Mouse (Mus musculus) CH12.LX (cell line): ENCODE data around the gene Bub3. TPM values are rescaled to one million over a fixed set of nuclear protein-coding genes. Genes with fewer than 3 reads are reported as not detected.

Experiments
- DNase-seq: peaks from one replicate; pipeline ENCODE4 v3.0.0-alpha.2; 2013; ENCODE audit errors: extremely low read depth
- H3K27ac ChIP-seq: 2 replicates; pipeline ENCODE4 v1.5.1; 2012; ENCODE audit warnings: low read depth, mild to moderate bottlenecking, control low read depth, moderate library complexity; ENCODE audit not compliant: insufficient read depth
- H3K27me3 ChIP-seq: replicated peaks from 2 replicates; pipeline ENCODE3; 2012; ENCODE audit warnings: inconsistent platforms
- H3K36me3 ChIP-seq, 2 experiments: replicated peaks in 1 of 2; 2 replicates each; pipeline versions ENCODE3 to v1.6.1; 2012; ENCODE audit warnings: inconsistent platforms in 1 of 2, low read length in 1 of 2, mild to moderate bottlenecking in 1 of 2, mixed read lengths in 1 of 2, moderate library complexity in 1 of 2; ENCODE audit not compliant: control insufficient read depth in 1 of 2, insufficient read depth in 1 of 2
- H3K4me1 ChIP-seq, 2 experiments: 2 replicates each; pipeline ENCODE4 v1.6.1; 2012; ENCODE audit warnings: inconsistent platforms in 1 of 2, moderate library complexity in 1 of 2; ENCODE audit not compliant: insufficient read depth in 2 of 2, control insufficient read depth in 1 of 2
- H3K4me2 ChIP-seq: 2 replicates; pipeline ENCODE4 v1.6.1; 2012; ENCODE audit warnings: low read depth, mild to moderate bottlenecking, control low read depth; ENCODE audit not compliant: poor library complexity, insufficient read depth, severe bottlenecking
- H3K4me3 ChIP-seq, 3 experiments: fragments of 150-350 bp in 1 of 3; sonication (generic) in 1 of 3; replicated peaks in 1 of 3; 2 replicates each; pipeline versions ENCODE3 to v1.5.1; 2011 to 2012; ENCODE audit warnings: low read depth in 2 of 3, low read length in 2 of 3, mild to moderate bottlenecking in 2 of 3, moderate library complexity in 2 of 3, control low read depth in 1 of 3, improper control_type of control experiment in 1 of 3, inconsistent platforms in 1 of 3, mixed read lengths in 1 of 3; ENCODE audit not compliant: poor library complexity in 1 of 3
- H3K79me2 ChIP-seq: replicated peaks from 2 replicates; pipeline ENCODE4 v1.6.1; 2012; ENCODE audit warnings: mild to moderate bottlenecking, moderate library complexity; ENCODE audit not compliant: control insufficient read depth, poor library complexity, insufficient read depth, severe bottlenecking; ENCODE audit errors: extremely low read depth
- H3K9ac ChIP-seq: 2 replicates; pipeline ENCODE4 v1.6.1; 2012; ENCODE audit warnings: low read depth, mild to moderate bottlenecking, control low read depth, moderate library complexity; ENCODE audit not compliant: insufficient read depth
- H3K9me3 ChIP-seq: replicated peaks from 2 replicates; pipeline ENCODE3; 2012; ENCODE audit warnings: low read length, inconsistent platforms, mixed read lengths
- CTCF ChIP-seq, 2 experiments: IDR thresholded peaks in 1 of 2; conservative IDR thresholded peaks in 1 of 2; 2 replicates each; pipeline ENCODE4 v1.5.1; 2011 to 2012; ENCODE audit warnings: low read depth in 2 of 2, low read length in 2 of 2, improper control_type of control experiment in 1 of 2, inconsistent platforms in 1 of 2, mild to moderate bottlenecking in 1 of 2, moderate library complexity in 1 of 2
- KAT2A ChIP-seq: IDR thresholded peaks from 2 replicates; pipeline ENCODE4 v1.6.1; 2012; ENCODE audit warnings: low read length, improper control_type of control experiment, inconsistent platforms; ENCODE audit not compliant: insufficient replicate concordance
- MAX ChIP-seq: IDR thresholded peaks from 2 replicates; pipeline ENCODE4 v1.6.1; 2011; ENCODE audit warnings: low read length, improper control_type of control experiment
- NELFE ChIP-seq: IDR thresholded peaks from 2 replicates; pipeline ENCODE4 v1.6.1; 2011; ENCODE audit warnings: low read depth, low read length, improper control_type of control experiment
- PAX5 ChIP-seq: IDR thresholded peaks from 2 replicates; pipeline ENCODE4 v1.6.1; 2012; ENCODE audit warnings: low read length, inconsistent platforms, mixed read lengths
- POLR2A ChIP-seq: IDR thresholded peaks from 2 replicates; pipeline ENCODE4 v1.6.1; 2011; ENCODE audit warnings: low read depth, mild to moderate bottlenecking, improper control_type of control experiment, low read length
- POLR2AphosphoS2 ChIP-seq: IDR thresholded peaks from 2 replicates; pipeline ENCODE4 v1.6.1; 2011; ENCODE audit warnings: low read depth, low read length, improper control_type of control experiment
- SMC3 ChIP-seq: IDR thresholded peaks from 2 replicates; pipeline ENCODE4 v1.6.1; 2011; ENCODE audit warnings: low read depth, low read length, improper control_type of control experiment
- TBP ChIP-seq: conservative IDR thresholded peaks from 2 replicates; pipeline ENCODE4 v1.6.1; 2011; ENCODE audit warnings: low read depth, low read length, improper control_type of control experiment
- UBTF ChIP-seq: IDR thresholded peaks from 2 replicates; pipeline ENCODE4 v1.6.1; 2012; ENCODE audit warnings: low read depth, mild to moderate bottlenecking, inconsistent platforms, low read length, improper control_type of control experiment, moderate library complexity
- ZMIZ1 ChIP-seq: IDR thresholded peaks from 2 replicates; pipeline ENCODE4 v1.6.1; 2012; ENCODE audit warnings: low read depth, mild to moderate bottlenecking, inconsistent platforms, low read length, improper control_type of control experiment
- dilution Hi-C: fragments of 300-500 bp; cut with MboI; formaldehyde crosslinking; loops from 2 replicates; pipeline ENCODE4 v1.14.3; 2020; ENCODE audit warnings: low sequenced_read_pairs; ENCODE audit not compliant: extremely low pct_unique_long_range_greater_than_20kb, extremely low pct_ligation_motif_present
- in situ Hi-C: fragments of 300-500 bp; cut with MboI; formaldehyde crosslinking; loops from 3 replicates; pipeline ENCODE4 v1.14.3; 2019; ENCODE audit warnings: low sequenced_read_pairs, low pct_ligation_motif_present, low pct_unique_long_range_greater_than_20kb, mixed read lengths
- polyA plus RNA-seq: library from polyadenylated mRNA; unstranded; fragments of >175 nt; gene quantifications from 2 replicates; pipeline ENCODE4 v1.2.1, GENCODE M21; 2012; ENCODE audit warnings: low read depth; ENCODE audit not compliant: insufficient read length
- total RNA-seq, 2 experiments: library from RNA; depleted of rRNA; stranded (reverse); fragments of 300-350 nt in 1 of 2; fragments of >200 nt in 1 of 2; gene quantifications; 2 replicates each; pipeline ENCODE4 v1.2.3; 2012 to 2014

The Bub3 gene
- total and polyA plus RNA-seq, 3 experiments, result 159 to 250 (median 161) TPM

DNA sequence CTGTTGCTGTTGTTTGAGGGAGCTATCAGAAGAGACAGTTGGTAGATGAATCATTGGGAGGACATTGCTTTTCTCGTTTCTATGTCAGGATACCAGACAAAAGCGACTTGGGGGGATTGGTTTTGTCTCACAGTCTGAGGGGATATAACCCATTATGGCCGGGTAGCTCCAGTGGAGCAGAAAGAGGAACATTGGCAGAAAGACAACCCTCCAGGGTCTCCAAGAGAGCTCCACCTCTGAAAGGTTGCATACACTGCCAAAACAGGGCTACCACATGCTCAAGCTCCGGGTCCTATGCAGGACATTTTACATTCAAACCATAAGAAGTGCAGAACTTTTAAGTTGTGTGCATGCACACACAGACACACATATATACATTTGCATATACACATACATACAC is 45.5 kb downstream of the Bub3 start:
- H3K9me3 ChIP-seq, result no peaks in the 10 kb centered on the region
- no peak overlapping the region for H3K27ac ChIP-seq
- dilution Hi-C loops, result no loop called here
- TF ChIP-seq UBTF (no peak), NELFE (no peak)
- TF ChIP-seq, all 38 proteins: peak for 0
- Histone ChIP-seq H3K36me3 (no peaks in the 10 kb centered on the region), H3K27me3 (peaks cover 90% of the 10 kb centered on the region), H3K79me2 (no peaks in the 10 kb centered on the region), H3K9ac (no peak overlapping the region), H3K4me2 (no peak overlapping the region), H3K4me3 (no peak overlapping the region), H3K4me1 (no peaks in the 10 kb centered on the region)
- no peak for DNase-seq
- in situ Hi-C loops, result no loop called here

GRCm38 (mm10) chr7:131608049-131608448 is 48.0 kb downstream of the Bub3 start:
- no peak for DNase-seq
- no peak overlapping the region for H3K4me2 ChIP-seq
- H3K27ac ChIP-seq, result no peak overlapping the region
- no peaks in the 10 kb centered on the region for H3K4me1 ChIP-seq
- H3K27me3 ChIP-seq, result peaks cover 78% of the 10 kb centered on the region
- dilution Hi-C loops, result no loop called here
- TF ChIP-seq NELFE (no peak), SMC3 (no peak), POLR2AphosphoS2 (no peak), PAX5 (no peak), MAX (no peak), CTCF (conservative IDR thresholded peaks at IDR 0.05 in 1 of 2, IDR thresholded peaks at IDR 0.05 in 1 of 2; ENCODE audit: low read depth in 2 of 2, low read length in 2 of 2) (no peak), POLR2A (no peak), KAT2A (no peak)
- TF ChIP-seq, all 38 proteins: peak for 0
- Histone ChIP-seq H3K9ac (no peak overlapping the region), H3K4me3 (no peak overlapping the region), H3K36me3 (no peaks in the 10 kb centered on the region), H3K9me3 (no peaks in the 10 kb centered on the region), H3K79me2 (no peaks in the 10 kb centered on the region)
- in situ Hi-C loops, result no loop called here

- no peak for DNase-seq
- TF ChIP-seq ZMIZ1 (no peak), CTCF (conservative IDR thresholded peaks at IDR 0.05 in 1 of 2, IDR thresholded peaks at IDR 0.05 in 1 of 2; ENCODE audit: low read depth in 2 of 2, low read length in 2 of 2) (peak in 1 of 2 experiments; percentile 24; a peak in 2 of 4 replicates), TBP (no peak)
- H3K36me3 ChIP-seq, result no peaks in the 10 kb centered on the region
- H3K27ac ChIP-seq, result no peak overlapping the region
- H3K27me3 ChIP-seq, result peaks cover 73% of the 10 kb centered on the region
- no peaks in the 10 kb centered on the region for H3K4me1 ChIP-seq
- no peak overlapping the region for H3K4me3 ChIP-seq
- no peaks in the 10 kb centered on the region for H3K9me3 ChIP-seq
- H3K4me2 ChIP-seq, result no peak overlapping the region
- H3K9ac ChIP-seq, result no peak overlapping the region
- H3K79me2 ChIP-seq, result no peaks in the 10 kb centered on the region
- dilution Hi-C loops (no loop called here), in situ Hi-C loops (no loop called here)
Measured at GRCm38 (mm10) chr7:131609677-131610076, 49.7 kb downstream of the Bub3 start.

Other genes with a start within 250 kb of the Bub3 start
- gene Cuzd1, start 237.9 kb upstream of the Bub3 start, total RNA-seq (2012; rRNA removed), result not detected in 2 replicates
- gene Cuzd1, start 237.9 kb upstream of the Bub3 start, total RNA-seq (2014; rRNA removed), result not detected in 2 replicates
- 0.10 and 0.11 TPM in 2 replicates for gene Cuzd1, start 237.9 kb upstream of the Bub3 start, polyA plus RNA-seq
- 0.21 TPM in 1 of 2 replicates, not detected in the other for gene Fam24b, start 230.7 kb upstream of the Bub3 start, total RNA-seq (2012; rRNA removed)
- gene Fam24b, start 230.7 kb upstream of the Bub3 start, total RNA-seq (2014; rRNA removed), result not detected in 2 replicates
- gene Fam24b, start 230.7 kb upstream of the Bub3 start, polyA plus RNA-seq, result not detected in 2 replicates
- not detected in 2 replicates for gene Fam24a, start 226.4 kb upstream of the Bub3 start, total RNA-seq (2012; rRNA removed)
- gene Fam24a, start 226.4 kb upstream of the Bub3 start, total RNA-seq (2014; rRNA removed), result not detected in 2 replicates
- 0.36 TPM in 1 of 2 replicates, not detected in the other for gene Fam24a, start 226.4 kb upstream of the Bub3 start, polyA plus RNA-seq
- 13.1 and 14.6 TPM in 2 replicates for gene 2310057M21Rik, start 197.5 kb upstream of the Bub3 start, total RNA-seq (2012; rRNA removed)
- 3.3 and 3.4 TPM in 2 replicates for gene 2310057M21Rik, start 197.5 kb upstream of the Bub3 start, total RNA-seq (2014; rRNA removed)
- 20.2 and 22.5 TPM in 2 replicates for gene 2310057M21Rik, start 197.5 kb upstream of the Bub3 start, polyA plus RNA-seq
- gene Pstk, start 189.1 kb upstream of the Bub3 start, total RNA-seq (2012; rRNA removed), result 23.3 and 29.1 TPM in 2 replicates
- 32.0 and 42.3 TPM in 2 replicates for gene Pstk, start 189.1 kb upstream of the Bub3 start, total RNA-seq (2014; rRNA removed)
- gene Pstk, start 189.1 kb upstream of the Bub3 start, polyA plus RNA-seq, result 21.5 and 21.9 TPM in 2 replicates
- gene Ikzf5, start 149.7 kb upstream of the Bub3 start, total RNA-seq (2012; rRNA removed), result 4.7 and 5.2 TPM in 2 replicates
- 8.0 and 8.1 TPM in 2 replicates for gene Ikzf5, start 149.7 kb upstream of the Bub3 start, total RNA-seq (2014; rRNA removed)
- gene Ikzf5, start 149.7 kb upstream of the Bub3 start, polyA plus RNA-seq, result 13.9 and 18.5 TPM in 2 replicates
- gene Acadsb, start 149.6 kb upstream of the Bub3 start, total RNA-seq (2012; rRNA removed), result 11.2 and 11.9 TPM in 2 replicates
- gene Acadsb, start 149.6 kb upstream of the Bub3 start, total RNA-seq (2014; rRNA removed), result 15.2 and 15.6 TPM in 2 replicates
- gene Acadsb, start 149.6 kb upstream of the Bub3 start, polyA plus RNA-seq, result 11.1 and 11.8 TPM in 2 replicates
- gene Hmx3, start 17.4 kb upstream of the Bub3 start, total RNA-seq (2012; rRNA removed), result not detected in 2 replicates
- gene Hmx3, start 17.4 kb upstream of the Bub3 start, total RNA-seq (2014; rRNA removed), result not detected in 2 replicates
- not detected in 2 replicates for gene Hmx3, start 17.4 kb upstream of the Bub3 start, polyA plus RNA-seq
- gene Hmx2, start 11.4 kb upstream of the Bub3 start, total RNA-seq (2012; rRNA removed), result 2.3 and 2.9 TPM in 2 replicates
- 2.0 and 2.4 TPM in 2 replicates for gene Hmx2, start 11.4 kb upstream of the Bub3 start, total RNA-seq (2014; rRNA removed)
- 2.4 and 3.1 TPM in 2 replicates for gene Hmx2, start 11.4 kb upstream of the Bub3 start, polyA plus RNA-seq